Mouse (Mus musculus): ENCODE data around the gene Eif3b.

DNA sequence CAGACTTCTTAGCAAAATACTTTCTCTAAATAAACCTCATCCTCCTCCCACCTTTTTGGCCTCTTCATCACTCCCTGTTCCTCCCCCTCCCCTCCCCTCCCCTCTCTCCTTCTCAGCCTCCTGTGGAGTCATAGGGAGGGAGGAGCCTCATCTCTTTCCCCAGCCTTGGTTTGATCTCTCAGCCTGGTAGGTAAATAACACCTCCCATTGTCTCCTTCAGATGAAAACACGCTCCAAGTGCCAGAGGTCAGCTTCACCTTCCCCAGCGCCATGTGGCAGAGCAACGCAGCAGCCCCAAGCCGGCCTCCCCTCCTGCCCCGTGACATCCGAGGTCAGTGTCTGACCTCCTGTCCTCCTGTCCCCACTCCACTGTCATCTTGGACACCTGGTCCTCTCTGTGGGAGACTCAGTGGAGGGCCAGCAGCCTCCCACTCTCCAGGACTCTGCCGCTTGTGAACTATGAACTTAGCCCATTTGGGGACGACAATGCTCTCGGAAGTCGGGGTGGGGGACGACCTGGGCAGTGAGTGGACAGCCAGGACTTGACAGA is 73.6 kb downstream of the Eif3b start:
- TF ChIP-seq POLR2A (IDR thresholded peaks at IDR 0.05; ENCODE audit: low read depth, low read length), result no peak
- TF ChIP-seq CTCF (IDR thresholded peaks at IDR 0.05; ENCODE audit: borderline replicate concordance, insufficient read depth, low read length), result no peak
